Mouse (Mus musculus) left cerebral cortex, postnatal 4 days (tissue): ENCODE measurements around the gene Mypop. TPM values are rescaled to one million over a fixed set of nuclear protein-coding genes. Genes with fewer than 3 reads are reported as not detected.

Source experiments
- DNase-seq: peaks from one replicate; pipeline ENCODE4 v3.0.0-alpha.2; 2022
- intact Hi-C: fragments of 180-260 bp; cut with DNase I; formaldehyde crosslinking; loops from one replicate; pipeline ENCODE4 v1.15.1; 2025
- total RNA-seq, 2 experiments: library from RNA; stranded (reverse); gene quantifications; 2 replicates each; pipeline ENCODE4 v1.2.3; 2021

Mypop gene
- total RNA-seq, 2 experiments from 2014 or later, result 18.8 to 20.2 TPM

GRCm38 (mm10) chr7:18988780-18989179 lies 2.3 kb upstream of the Mypop start:
- no peak for DNase-seq
- intact Hi-C loops, result no loop called here

- intact Hi-C loops, result no loop called here
These were observed 1.1 kb upstream of the Mypop start for GRCm38 (mm10) chr7:18989995-18990394.

GRCm38 (mm10) chr7:18991660-18992293 lies 732 bp downstream of the Mypop start:
- intact Hi-C loops, result no loop called here
- peak; percentile 45 for DNase-seq

More at GRCm38 (mm10) chr7:18989995-18990394, 1.1 kb upstream of the Mypop start:
- DNase-seq, result peak; percentile 64

DNA sequence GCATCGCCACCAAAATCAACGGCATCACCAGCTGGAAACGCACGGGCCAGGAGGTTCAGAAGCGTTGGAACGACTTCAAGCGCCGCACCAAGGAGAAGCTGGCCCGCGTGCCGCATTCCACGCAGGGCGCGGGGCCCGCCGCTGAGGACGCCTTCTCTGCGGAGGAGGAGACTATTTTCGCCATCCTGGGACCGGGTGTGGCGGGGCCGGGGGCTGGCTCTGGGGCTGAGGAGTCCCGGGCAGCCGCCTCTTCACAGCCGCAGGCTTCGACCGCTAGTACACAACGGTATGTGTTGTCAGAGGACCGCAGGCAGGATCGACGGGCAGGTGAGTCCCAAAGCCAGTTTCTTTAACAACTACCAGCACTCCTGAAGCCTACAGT lies 1.2 kb downstream of the Mypop start:
- intact Hi-C loops, result no loop called here
- DNase-seq, result no peak

DNA sequence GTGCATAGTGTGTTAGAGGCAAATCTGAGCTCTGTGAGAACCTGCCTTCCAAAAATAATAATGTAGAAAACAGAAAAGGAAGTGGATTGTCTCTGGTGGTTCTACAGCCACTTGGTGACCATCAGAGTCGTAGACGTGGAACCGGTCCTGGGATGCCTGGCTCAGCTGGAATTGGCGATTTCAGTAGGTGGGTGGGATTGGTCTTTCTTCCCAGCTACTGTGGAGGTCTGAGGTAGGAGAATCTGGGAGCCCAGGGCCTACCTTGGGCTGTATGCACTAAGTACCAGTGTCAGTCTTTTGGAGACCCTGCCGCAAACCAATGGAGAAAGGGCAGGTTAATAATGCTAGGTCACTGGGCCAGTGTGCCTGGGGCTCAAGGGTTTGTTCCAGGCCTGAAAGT lies 2.0 kb downstream of the Mypop start:
- no peak for DNase-seq
- intact Hi-C loops, result no loop called here

- no peak for DNase-seq
These were observed 7.8 kb downstream of the Mypop start for GRCm38 (mm10) chr7:18998835-18999234.

DNA sequence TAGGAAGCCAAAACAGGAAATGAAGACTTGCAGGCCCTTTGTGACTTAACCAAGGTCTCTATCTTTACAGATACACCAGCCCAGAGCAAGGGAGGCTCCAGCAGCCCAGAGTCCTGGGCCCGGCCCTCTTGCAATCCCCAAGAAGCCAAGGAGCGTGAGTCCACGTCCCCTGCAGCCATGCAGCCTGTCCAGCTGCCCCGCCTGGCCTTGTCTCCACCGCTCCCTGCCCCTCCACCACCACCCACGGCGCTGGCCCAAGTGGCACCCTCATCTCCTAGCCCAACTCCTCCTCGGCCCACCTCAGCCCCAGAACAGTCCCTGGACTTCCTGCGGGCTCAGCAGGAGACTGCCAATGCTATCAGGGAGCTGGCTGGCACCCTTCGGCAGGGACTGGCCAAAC lies 9.4 kb downstream of the Mypop start:
- DNase-seq, result no peak
- intact Hi-C loops, result loop anchor here (10.0 kb wide), 1 partner anchor 106 kb away; no protein-coding TSS in a partner anchor

More at GRCm38 (mm10) chr7:18998835-18999234, 7.8 kb downstream of the Mypop start:
- intact Hi-C loops, result no loop called here

DNA sequence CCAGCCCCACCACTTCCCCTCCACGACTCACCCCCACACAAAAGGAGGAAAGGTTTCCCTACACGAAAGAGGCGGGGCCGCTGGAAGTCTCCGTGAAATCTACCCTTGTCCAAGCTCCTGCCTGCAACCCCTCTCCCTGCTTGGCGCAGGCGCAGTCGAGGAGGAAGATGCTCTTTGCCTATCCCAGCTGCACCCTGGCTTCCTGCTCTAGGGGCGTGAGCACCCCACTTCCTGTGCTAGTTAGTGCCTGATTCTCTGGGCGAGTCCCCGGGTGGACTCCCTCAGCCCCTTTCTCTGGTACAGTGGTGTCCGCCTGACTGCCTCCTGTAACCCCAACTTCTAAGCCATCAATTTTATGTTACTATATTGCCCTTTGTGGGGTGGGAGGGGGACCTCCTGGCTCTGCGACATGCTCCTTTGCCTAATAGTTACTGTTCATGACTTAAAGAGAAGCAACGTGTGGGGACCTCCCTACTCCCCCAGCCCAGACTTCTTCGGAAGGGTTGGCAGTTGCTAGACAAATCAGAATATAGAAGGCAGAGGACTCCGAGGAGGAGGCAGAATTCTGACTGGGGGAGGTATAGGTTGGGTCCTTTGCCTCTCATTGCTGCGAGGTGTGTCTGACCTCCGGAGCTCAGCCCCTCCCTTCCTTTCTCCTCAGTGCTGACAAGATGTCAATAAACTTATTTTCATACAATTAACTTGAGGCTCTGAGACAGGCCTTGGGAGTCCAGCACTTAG lies 10.2 kb downstream of the Mypop start:
- no peak for DNase-seq
- intact Hi-C loops, result loop anchor here (10.0 kb wide), 1 partner anchor 106 kb away; no protein-coding TSS in a partner anchor

- no peak for DNase-seq
- intact Hi-C loops, result loop anchor here (10.0 kb wide), 1 partner anchor 107 kb away; no protein-coding TSS in a partner anchor
These were observed 10.7 kb downstream of the Mypop start for GRCm38 (mm10) chr7:19001807-19002085.

DNA sequence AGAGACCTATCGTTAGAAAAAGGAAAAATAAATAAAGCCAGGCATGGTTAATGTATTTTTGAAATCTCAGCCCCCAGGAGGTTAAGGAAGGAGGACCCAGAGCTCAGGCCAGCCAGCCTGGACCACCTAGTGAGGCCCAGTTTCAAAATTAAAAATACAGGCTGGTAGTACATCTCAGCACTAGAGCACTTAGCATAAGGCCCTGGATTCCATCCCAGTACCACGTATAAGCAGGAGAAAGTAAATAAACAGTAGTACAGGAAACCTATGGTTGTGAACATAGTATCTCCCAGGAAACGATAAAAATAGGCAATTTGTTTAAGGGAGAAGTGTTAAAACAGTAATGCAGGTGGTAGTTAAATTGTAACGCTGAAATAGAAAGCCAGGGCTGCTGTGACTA lies 11.1 kb downstream of the Mypop start:
- intact Hi-C loops, result loop anchor here (10.0 kb wide), 1 partner anchor 107 kb away; no protein-coding TSS in a partner anchor

GRCm38 (mm10) chr7:19002848-19003498 lies 11.9 kb downstream of the Mypop start:
- peak; percentile 68 for DNase-seq
- intact Hi-C loops, result loop anchor here (10.0 kb wide), 1 partner anchor 108 kb away; no protein-coding TSS in a partner anchor

More for the DNA sequence above, 11.1 kb downstream of the Mypop start:
- DNase-seq, result no peak

- intact Hi-C loops, result loop anchor here (10.0 kb wide), 1 partner anchor 109 kb away; no protein-coding TSS in a partner anchor
- DNase-seq, result peak; percentile 95
These were observed 13.0 kb downstream of the Mypop start, which contains the start of gene Irf2bp1 for GRCm38 (mm10) chr7:19003902-19004630. Irf2bp1 (plus strand) TSS chr7:19004044.

DNA sequence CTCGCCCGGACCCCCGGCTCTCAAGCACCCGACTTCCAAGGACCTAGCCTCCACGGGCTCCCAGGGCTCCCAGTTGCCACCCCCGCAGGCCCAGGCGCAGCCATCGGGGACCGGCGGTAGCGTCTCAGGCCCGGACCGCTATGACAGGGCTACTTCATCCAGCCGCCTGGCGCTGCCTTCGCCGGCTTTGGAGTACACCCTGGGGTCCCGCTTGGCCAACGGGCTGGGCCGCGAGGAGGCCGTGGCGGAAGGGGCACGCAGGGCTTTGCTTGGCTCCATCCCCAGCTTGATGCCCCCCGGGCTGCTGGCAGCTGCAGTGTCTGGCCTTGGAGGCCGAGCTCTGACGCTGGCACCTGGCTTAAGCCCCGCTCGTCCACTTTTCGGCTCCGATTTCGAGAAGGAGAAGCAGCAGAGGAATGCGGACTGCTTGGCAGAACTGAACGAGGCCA lies 13.6 kb downstream of the Mypop start:
- peak; percentile 72 for DNase-seq
- intact Hi-C loops, result loop anchor here (10.0 kb wide), 1 partner anchor 110 kb away; no protein-coding TSS in a partner anchor

DNA sequence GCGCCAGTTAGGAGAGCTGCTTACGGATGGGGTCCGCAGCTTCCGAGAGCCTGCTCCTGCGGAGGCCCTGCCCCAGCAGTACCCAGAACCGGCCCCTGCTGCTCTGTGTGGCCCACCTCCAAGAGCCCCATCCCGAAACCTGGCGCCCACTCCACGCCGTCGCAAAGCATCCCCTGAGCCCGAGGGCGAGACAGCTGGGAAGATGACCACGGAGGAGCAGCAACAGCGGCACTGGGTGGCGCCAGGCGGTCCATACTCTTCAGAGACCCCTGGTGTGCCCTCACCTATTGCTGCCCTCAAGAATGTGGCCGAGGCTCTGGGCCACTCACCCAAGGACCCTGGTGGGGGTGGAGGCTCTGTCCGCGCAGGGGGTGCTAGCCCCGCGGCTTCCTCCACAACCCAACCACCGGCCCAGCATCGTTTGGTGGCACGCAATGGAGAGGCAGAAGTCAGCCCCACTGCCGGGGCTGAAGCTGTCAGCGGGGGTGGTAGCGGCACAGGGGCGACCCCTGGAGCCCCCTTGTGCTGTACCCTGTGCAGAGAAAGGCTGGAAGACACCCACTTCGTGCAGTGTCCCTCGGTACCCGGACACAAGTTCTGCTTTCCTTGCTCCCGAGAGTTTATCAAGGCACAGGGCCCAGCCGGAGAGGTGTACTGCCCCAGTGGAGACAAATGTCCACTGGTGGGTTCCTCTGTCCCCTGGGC lies 14.5 kb downstream of the Mypop start:
- no peak for DNase-seq
- intact Hi-C loops, result loop anchor here (10.0 kb wide), 1 partner anchor 111 kb away; no protein-coding TSS in a partner anchor

DNA sequence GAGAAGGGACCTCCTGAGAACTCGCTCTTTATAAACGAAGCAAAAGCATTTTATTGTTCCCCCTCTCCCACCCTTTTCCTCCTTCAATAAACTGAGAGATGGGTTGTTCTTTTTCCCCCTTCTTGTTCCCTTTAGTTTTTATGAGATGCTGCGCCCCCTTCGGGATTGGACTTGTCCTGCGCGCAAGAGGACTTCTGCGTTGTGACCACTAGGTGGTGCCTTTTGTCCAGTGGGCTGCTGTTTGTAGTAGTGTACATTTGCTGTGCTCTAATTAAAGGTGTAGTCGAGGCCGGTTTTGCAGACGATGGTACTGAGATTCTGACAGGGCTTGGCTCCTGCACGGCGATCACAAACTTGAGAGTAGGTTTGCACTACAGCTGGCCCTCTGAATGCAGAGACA lies 15.4 kb downstream of the Mypop start:
- peak; percentile 89 for DNase-seq
- intact Hi-C loops, result loop anchor here (10.0 kb wide), 1 partner anchor 112 kb away; no protein-coding TSS in a partner anchor

GRCm38 (mm10) chr7:19007026-19007977 lies 16.3 kb downstream of the Mypop start:
- intact Hi-C loops, result loop anchor here (10.0 kb wide), 1 partner anchor 113 kb away; no protein-coding TSS in a partner anchor

DNA sequence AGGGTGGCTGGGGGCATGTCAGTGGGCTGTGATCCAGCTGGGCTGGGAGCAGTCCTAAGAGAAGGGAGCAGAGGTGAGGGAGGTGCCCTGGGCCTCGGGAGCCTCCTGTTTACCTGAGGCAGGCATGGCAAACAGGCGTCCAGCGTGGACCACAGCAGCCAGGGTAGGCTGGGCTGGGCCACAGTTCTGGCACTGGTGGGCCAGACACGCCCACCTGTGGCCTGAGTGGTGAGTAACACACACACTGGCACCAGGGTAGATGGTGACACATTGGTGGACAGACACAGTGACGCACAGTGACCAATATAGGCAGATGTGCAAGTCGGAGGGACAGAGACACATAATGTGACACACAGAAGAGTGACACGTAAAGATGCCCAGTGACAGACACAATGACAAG lies 19.5 kb downstream of the Mypop start:
- no peak for DNase-seq
- intact Hi-C loops, result no loop called here

More at GRCm38 (mm10) chr7:19007026-19007977, 16.3 kb downstream of the Mypop start:
- no peak for DNase-seq

GRCm38 (mm10) chr7:19012025-19012621 lies 21.1 kb downstream of the Mypop start:
- intact Hi-C loops, result no loop called here
- no peak for DNase-seq
